Mouse (Mus musculus): Measurements from ENCODE around the gene Nacc1.

- no peak for TF ChIP-seq CTCF (IDR thresholded peaks at IDR 0.05; ENCODE audit: extremely low read depth, insufficient read length, insufficient replicate concordance, low read depth, low read length)
- TF ChIP-seq POLR2A (IDR thresholded peaks at IDR 0.05; ENCODE audit: low read depth, low read length): no peak
Observed at GRCm38 (mm10) chr8:84681476-84681875, 6.2 kb downstream of the Nacc1 start.

Data from small intestine, adult 2 months (tissue).